Mouse (Mus musculus): ENCODE measurements around the gene Man1a2. TPM values are rescaled to one million over a fixed set of nuclear protein-coding genes. Genes with fewer than 3 reads are reported as not detected.

The Man1a2 gene
- polyA plus RNA-seq, 1 experiment: 11.2 TPM

DNA sequence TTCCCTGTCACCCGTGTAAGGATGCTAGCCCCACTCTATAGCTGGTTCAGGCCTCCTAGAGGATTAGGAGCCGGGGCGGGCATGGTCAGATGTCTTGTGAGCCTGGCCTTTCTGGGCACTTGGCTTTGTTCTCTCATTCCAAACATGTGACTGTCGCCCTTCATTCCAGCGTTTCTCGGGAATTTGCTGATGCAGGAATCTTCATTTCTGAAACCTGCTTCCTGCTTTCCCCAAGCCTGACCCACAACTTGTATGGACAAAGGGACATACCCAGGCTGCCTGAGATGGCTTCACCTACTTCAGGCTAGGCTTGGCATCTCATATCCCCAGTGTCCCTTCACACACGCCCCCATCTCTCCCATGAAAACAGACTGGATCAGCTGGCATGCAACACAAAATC lies 162.6 kb downstream of the Man1a2 start:
- WGBS: 56% methylated on average over 7 of the region's 7 CpGs
- Histone ChIP-seq H3K4me1 (ENCODE audit: control insufficient read depth, insufficient read depth, low read length) (no peaks in the 10 kb centered on the region), H3K4me3 (replicated peaks; ENCODE audit: extremely low read depth, low read depth, low read length) (no peak overlapping the region)
- TF ChIP-seq CTCF (IDR thresholded peaks at IDR 0.05; ENCODE audit: insufficient read depth, low read length): no peak
- TF ChIP-seq POLR2A (IDR thresholded peaks at IDR 0.05; ENCODE audit: borderline replicate concordance, extremely low read depth, low read depth, low read length): no peak
- no peak for DNase-seq

DNA sequence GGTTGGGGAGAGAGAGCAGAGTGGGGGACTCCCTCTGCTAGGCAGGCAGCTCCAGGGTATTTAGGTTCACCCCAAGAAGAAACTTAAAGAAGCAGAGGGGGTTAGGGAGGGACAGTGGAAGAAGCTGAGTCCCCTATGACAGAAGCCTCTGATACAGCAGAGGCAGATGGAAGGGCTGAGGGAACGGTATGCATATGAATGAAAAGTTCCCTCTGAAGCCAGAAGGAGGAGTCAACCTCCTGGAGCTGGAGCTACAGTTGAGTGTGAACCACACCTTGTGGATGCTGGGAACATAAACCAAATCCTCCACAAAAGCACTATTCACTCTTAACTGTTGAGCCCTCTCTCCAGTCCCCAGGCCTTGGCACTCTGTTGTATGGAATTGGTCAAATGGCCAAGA lies 163.7 kb downstream of the Man1a2 start:
- TF ChIP-seq POLR2A (IDR thresholded peaks at IDR 0.05; ENCODE audit: borderline replicate concordance, extremely low read depth, low read depth, low read length): no peak
- TF ChIP-seq CTCF (IDR thresholded peaks at IDR 0.05; ENCODE audit: insufficient read depth, low read length): no peak
- WGBS: 80% methylated on average over 1 of the region's 1 CpGs
- Histone ChIP-seq H3K4me3 (replicated peaks; ENCODE audit: extremely low read depth, low read depth, low read length) (no peak overlapping the region), H3K4me1 (ENCODE audit: control insufficient read depth, insufficient read depth, low read length) (no peaks in the 10 kb centered on the region)
- no peak for DNase-seq

DNA sequence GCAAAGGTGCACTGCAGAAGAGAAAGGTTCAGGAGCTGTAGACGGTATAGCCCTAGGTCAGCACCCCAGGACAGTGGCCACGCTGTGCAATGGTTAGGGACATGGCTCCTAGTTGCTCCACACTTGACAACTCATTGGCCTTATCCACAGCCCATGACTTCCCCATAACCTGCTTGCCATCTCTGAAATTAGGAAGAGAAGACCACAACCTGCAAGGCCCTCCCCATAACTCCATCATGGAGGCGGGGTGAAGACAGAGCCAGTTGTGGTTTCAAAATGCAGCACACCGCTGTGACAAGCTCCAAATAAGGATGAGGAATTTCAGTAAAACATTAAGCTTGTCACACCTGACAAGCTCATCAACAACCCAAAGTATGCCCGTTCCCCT lies 169.6 kb downstream of the Man1a2 start:
- TF ChIP-seq CTCF (IDR thresholded peaks at IDR 0.05; ENCODE audit: insufficient read depth, low read length) (no peak), POLR2A (IDR thresholded peaks at IDR 0.05; ENCODE audit: borderline replicate concordance, extremely low read depth, low read depth, low read length) (no peak)
- DNase-seq: no peak
- Histone ChIP-seq H3K4me1 (ENCODE audit: control insufficient read depth, insufficient read depth, low read length) (no peaks in the 10 kb centered on the region), H3K4me3 (replicated peaks; ENCODE audit: extremely low read depth, low read depth, low read length) (no peak overlapping the region)
- 82% methylated on average over 5 of the region's 5 CpGs for WGBS

DNA sequence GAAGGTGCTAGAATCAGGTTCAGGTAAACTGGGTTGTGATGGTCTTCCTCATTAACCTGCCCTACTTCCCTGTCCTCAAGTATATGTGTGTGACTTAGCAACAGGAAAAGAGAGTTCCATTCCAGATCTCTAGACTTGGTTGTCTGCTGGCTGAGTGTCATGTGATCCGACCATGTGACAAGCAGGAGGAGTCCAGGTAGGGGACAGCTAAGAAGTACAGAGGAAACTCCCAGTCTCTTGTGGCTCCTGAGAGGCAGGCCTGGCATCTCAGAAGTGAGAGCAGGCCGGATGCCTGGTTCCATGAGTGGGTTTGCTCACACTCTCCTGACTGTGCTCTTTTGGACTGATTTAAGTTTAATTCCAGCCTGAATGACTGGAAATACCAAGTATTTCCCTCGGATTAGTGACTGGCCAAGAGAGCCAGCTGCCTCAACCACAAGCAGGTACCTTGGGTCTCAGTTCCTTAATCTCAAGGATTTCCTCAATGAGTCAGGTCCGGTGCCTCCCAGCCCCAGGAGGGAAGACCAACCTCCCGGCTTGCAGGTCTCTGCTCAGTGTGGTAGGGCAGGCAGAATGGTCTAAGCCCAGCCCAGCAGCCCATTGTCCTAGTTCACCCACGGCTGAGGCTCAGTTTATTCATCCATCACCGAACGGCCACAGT lies 170.1 kb downstream of the Man1a2 start:
- peak; percentile 22 for DNase-seq

More for the DNA sequence above, 170.1 kb downstream of the Man1a2 start:
- TF ChIP-seq POLR2A (IDR thresholded peaks at IDR 0.05; ENCODE audit: borderline replicate concordance, extremely low read depth, low read depth, low read length) (no peak), CTCF (IDR thresholded peaks at IDR 0.05; ENCODE audit: insufficient read depth, low read length) (no peak)
- Histone ChIP-seq H3K4me1 (ENCODE audit: control insufficient read depth, insufficient read depth, low read length) (no peaks in the 10 kb centered on the region), H3K4me3 (replicated peaks; ENCODE audit: extremely low read depth, low read depth, low read length) (no peak overlapping the region)
- 65% methylated on average over 8 of the region's 8 CpGs for WGBS

Other genes with a start within 250 kb of the Man1a2 start
- gene Tent5c, start 196.2 kb downstream of the Man1a2 start, polyA plus RNA-seq (2012; rRNA removed): 11.4 and 12.1 TPM in 2 replicates
- gene Vtcn1, start 140.0 kb upstream of the Man1a2 start, polyA plus RNA-seq (2012; rRNA removed): 1.3 and 2.2 TPM in 2 replicates
- 2.2 and 2.7 TPM in 2 replicates for gene Trim45, start 236.7 kb upstream of the Man1a2 start, polyA plus RNA-seq (2012; rRNA removed)